Mouse (Mus musculus) small intestine, adult 2 months (tissue): ENCODE data around the gene Gm45234. TPM values are rescaled to one million over a fixed set of nuclear protein-coding genes. Genes with fewer than 3 reads are reported as not detected.

Source experiments
- H3K27ac ChIP-seq: fragments of 200-500 bp; 2 replicates; pipeline ENCODE4 v1.5.1; 2012; ENCODE audit warnings: low read depth, low read length, control low read depth, inconsistent platforms; ENCODE audit not compliant: insufficient read depth
- H3K27me3 ChIP-seq: fragments of 200-500 bp; 2 replicates; pipeline ENCODE4 v1.6.1; 2012; ENCODE audit warnings: mild to moderate bottlenecking, moderate library complexity, low read length, inconsistent platforms; ENCODE audit not compliant: control insufficient read depth, insufficient read depth
- H3K36me3 ChIP-seq: fragments of 200-500 bp; 2 replicates; pipeline ENCODE4 v1.6.1; 2012; ENCODE audit warnings: mild to moderate bottlenecking, low read length, control low read depth, inconsistent platforms; ENCODE audit not compliant: control insufficient read depth, insufficient read depth
- H3K4me1 ChIP-seq: fragments of 200-500 bp; 2 replicates; pipeline ENCODE4 v1.6.1; 2012; ENCODE audit warnings: low read length, inconsistent platforms, mixed read lengths; ENCODE audit not compliant: control insufficient read depth, insufficient read depth, insufficient read length
- H3K4me3 ChIP-seq: fragments of 200-500 bp; 2 replicates; pipeline ENCODE4 v1.5.1; 2012; ENCODE audit warnings: low read depth, mild to moderate bottlenecking, control low read depth, inconsistent platforms, low read length, moderate library complexity
- CTCF ChIP-seq: fragments of 200-500 bp; IDR thresholded peaks from 2 replicates; pipeline ENCODE4 v1.5.1; 2012; ENCODE audit warnings: low read depth, mild to moderate bottlenecking, control low read depth, inconsistent platforms, low read length, moderate library complexity, mixed read lengths; ENCODE audit not compliant: insufficient replicate concordance, insufficient read length; ENCODE audit errors: extremely low read depth
- POLR2A ChIP-seq: fragments of 200-500 bp; IDR thresholded peaks from 2 replicates; pipeline ENCODE4 v1.6.1; 2012; ENCODE audit warnings: low read depth, mild to moderate bottlenecking, control low read depth, inconsistent platforms, low read length, moderate library complexity
- WGBS: fragments of 180-500 bp; shearing (Covaris S2); methylation state at CpG from one replicate; pipeline ENCODE4 v1.1.7; 2018; 5-methylcytosine and 5-hydroxymethylcytosine counted together
- polyA plus RNA-seq: library from polyadenylated mRNA; depleted of rRNA; stranded (reverse); fragments of >200 nt; gene quantifications from 2 replicates; pipeline ENCODE4 v1.2.3, GENCODE M21; 2012

Gm45234 gene
- polyA plus RNA-seq, 1 experiment: not detected

DNA sequence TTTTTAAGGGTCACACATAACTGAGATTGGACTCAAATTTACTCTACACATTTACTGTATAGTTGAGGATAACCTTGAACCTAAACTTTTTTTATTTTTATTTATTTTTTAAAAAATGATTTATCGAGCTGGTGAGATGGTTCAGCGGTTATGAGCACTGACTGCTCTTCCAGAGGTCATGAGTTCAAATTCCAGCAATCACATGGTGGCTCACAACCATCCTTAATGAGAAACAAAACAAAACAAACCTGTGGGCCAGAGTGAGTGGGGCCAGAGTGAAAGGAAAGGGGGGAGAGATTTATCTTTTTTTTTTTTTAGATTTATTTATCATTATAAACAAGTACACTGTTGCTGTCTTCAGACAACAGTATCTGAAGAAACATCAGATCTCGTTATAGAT is 36.1 kb upstream of the Gm45234 start:
- no peak for TF ChIP-seq CTCF
- no peak for TF ChIP-seq POLR2A
- no peaks in the 10 kb centered on the region for H3K27me3 ChIP-seq
- 85% methylated on average over 3 of the region's 3 CpGs for WGBS
- H3K27ac ChIP-seq: no peak overlapping the region
- H3K4me3 ChIP-seq: no peak overlapping the region
- H3K4me1 ChIP-seq: no peaks in the 10 kb centered on the region
- H3K36me3 ChIP-seq: no peaks in the 10 kb centered on the region

DNA sequence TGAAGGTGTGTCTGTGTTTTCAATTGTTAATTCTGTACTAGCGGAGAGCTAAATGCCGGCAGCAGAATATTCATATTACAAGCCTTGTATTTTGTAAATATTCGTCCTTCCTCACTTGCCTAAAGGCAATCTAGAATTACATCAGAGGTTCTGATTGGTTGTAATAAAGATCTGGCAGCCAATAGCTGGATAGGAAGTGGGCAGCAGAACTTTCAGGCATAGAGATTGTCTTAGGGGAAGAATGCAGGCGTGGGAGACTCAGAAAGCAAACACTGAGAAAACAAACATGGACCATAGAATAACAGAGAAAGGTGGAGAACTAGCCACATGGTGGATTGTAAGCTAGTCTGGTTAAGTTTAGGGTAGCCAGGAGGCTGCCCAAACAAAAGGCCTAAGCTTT is 34.3 kb upstream of the Gm45234 start:
- 64% methylated on average over 4 of the region's 4 CpGs for WGBS
- no peak overlapping the region for H3K27ac ChIP-seq
- no peaks in the 10 kb centered on the region for H3K36me3 ChIP-seq
- H3K4me3 ChIP-seq: no peak overlapping the region
- no peaks in the 10 kb centered on the region for H3K27me3 ChIP-seq
- H3K4me1 ChIP-seq: no peaks in the 10 kb centered on the region
- TF ChIP-seq CTCF: no peak
- no peak for TF ChIP-seq POLR2A

DNA sequence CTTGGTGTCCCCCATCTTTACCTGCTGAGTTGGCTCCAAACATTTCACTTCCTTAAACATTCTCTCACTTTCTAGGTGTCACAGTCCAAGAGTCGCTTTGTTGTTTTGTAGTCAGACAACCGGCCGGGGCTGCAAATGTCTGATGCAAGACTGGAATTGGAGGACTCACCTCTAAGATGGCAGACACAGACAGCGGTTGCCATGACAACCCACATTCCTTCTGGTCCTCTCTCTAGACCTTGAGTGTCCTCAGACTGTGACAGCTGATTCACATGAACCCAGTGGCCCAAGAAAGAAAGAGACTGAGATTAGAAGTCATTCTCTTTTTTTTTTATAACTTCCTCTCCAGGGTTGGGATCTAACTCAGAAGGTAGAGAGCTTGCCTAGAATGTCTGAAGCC is 33.7 kb upstream of the Gm45234 start:
- 77% methylated on average over 4 of the region's 4 CpGs for WGBS
- H3K27me3 ChIP-seq: no peaks in the 10 kb centered on the region
- TF ChIP-seq POLR2A (no peak), CTCF (no peak)
- H3K4me3 ChIP-seq: no peak overlapping the region
- no peaks in the 10 kb centered on the region for H3K36me3 ChIP-seq
- H3K27ac ChIP-seq: no peak overlapping the region
- no peaks in the 10 kb centered on the region for H3K4me1 ChIP-seq

DNA sequence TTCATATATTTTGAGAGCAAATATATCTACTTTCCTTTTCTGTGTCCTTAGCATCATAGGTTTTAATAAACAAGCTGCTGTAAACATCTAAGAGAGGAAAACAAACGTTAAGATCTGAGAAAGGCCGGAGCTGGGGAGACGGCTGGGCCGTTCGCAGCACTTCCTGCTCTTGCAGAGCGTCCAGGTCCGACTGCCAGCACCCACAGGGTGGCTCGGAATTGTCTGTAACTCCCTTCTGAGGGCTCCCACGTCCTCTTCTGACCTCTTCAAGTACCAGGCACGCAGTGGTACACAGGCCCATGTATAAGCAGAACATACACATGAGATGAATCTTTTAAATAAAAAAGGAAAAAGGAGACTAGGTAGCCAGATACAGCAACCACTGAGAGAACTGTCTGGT is 31.9 kb upstream of the Gm45234 start:
- Histone ChIP-seq H3K4me3 (no peak overlapping the region), H3K27ac (no peak overlapping the region), H3K36me3 (no peaks in the 10 kb centered on the region), H3K4me1 (peaks cover under 1% of the 10 kb centered on the region; the same call in 1 of the 2 replicates), H3K27me3 (no peaks in the 10 kb centered on the region)
- 81% methylated on average over 10 of the region's 10 CpGs for WGBS
- TF ChIP-seq CTCF (no peak), POLR2A (no peak)

DNA sequence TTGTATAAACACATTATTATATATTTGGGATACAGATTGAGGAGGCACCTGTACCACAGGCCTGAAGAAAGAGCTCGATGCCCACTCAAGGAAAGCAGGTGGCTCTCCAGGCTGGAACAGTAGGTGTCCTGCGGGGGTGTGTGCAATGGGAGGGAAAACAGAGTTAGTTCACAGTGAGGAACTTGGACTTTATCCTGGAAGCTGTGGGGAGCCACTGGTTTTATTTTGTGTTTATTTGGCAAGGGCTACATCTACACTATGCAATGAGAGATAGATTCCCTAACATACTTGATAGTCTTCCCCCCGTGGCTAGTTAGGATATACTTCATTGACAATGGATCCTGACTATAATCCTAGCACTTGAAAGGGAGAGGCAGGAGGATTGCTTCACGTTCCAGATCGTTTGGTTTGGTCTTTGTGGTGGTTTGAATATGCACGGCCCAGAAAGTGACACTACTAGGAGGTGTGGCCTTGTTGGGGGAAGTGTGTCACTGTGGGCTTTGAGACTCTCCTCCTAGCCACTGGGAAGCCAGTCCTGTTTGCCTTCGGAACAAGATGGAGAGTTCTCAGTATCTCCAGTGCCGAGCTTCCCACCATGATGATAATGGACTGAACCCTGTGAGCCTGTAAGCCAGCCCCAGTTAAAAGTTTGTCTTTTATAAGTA is 31.1 kb upstream of the Gm45234 start:
- TF ChIP-seq CTCF (no peak), POLR2A (no peak)
- Histone ChIP-seq H3K36me3 (no peaks in the 10 kb centered on the region), H3K27ac (no peak overlapping the region), H3K27me3 (no peaks in the 10 kb centered on the region), H3K4me3 (no peak overlapping the region), H3K4me1 (peaks cover 2% of the 10 kb centered on the region; the same call in 1 of the 2 replicates)
- WGBS: 29% methylated on average over 8 of the region's 8 CpGs

DNA sequence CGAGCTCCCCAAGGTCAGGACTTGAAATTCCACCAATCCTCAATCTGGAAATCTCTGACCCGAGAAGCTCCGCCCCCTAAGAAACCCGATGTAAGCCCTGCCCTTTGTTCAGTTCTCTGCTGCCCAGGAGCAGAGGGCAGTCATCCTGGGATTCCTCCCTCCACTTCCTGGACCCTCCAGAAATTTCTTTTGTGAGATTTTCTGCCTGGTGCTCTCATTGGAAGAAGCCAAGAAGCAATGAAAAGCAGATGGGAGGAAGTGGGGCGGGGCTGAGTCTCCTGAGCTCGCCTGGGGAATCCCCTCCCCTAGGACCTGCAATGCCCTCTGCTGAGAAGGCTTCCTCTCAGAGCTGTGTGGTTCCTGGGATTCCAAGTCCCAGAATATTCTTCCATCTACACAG is 26.6 kb upstream of the Gm45234 start:
- H3K4me3 ChIP-seq: peak overlapping the region; percentile 55
- H3K27ac ChIP-seq: no peak overlapping the region
- 13% methylated on average over 6 of the region's 6 CpGs for WGBS
- no peak for TF ChIP-seq CTCF
- TF ChIP-seq POLR2A: no peak
- peaks cover 6% of the 10 kb centered on the region; the same call in 1 of the 2 replicates for H3K4me1 ChIP-seq
- H3K36me3 ChIP-seq: no peaks in the 10 kb centered on the region
- H3K27me3 ChIP-seq: no peaks in the 10 kb centered on the region; the same call in 1 of the 2 replicates

DNA sequence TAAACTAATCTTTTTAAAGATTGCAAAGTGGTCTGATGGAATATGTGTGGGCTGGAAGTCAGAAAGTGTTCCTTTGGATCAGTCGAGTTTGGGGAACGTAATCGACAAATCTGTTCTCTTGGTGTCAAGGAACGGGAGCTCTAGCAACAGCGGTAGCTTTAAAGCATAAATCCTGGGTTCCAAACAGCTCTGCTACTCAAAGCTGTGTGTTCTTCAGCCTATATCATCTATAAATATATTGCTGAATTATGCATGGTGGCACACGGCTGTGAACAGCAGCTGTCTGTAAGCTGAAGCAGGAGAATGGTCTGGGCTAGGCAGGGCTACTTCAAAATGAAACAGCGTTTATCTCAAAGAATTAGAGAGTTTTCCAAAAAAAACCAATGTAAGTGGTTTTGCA is 25.1 kb upstream of the Gm45234 start:
- TF ChIP-seq CTCF: no peak
- no peak for TF ChIP-seq POLR2A
- no peak overlapping the region for H3K4me3 ChIP-seq
- H3K27me3 ChIP-seq: no peaks in the 10 kb centered on the region; the same call in 1 of the 2 replicates
- H3K27ac ChIP-seq: no peak overlapping the region
- 84% methylated on average over 7 of the region's 7 CpGs for WGBS
- H3K4me1 ChIP-seq: peaks cover 6% of the 10 kb centered on the region; the same call in 1 of the 2 replicates
- H3K36me3 ChIP-seq: no peaks in the 10 kb centered on the region
